Mouse (Mus musculus): ENCODE results near the gene Hip1.

DNA sequence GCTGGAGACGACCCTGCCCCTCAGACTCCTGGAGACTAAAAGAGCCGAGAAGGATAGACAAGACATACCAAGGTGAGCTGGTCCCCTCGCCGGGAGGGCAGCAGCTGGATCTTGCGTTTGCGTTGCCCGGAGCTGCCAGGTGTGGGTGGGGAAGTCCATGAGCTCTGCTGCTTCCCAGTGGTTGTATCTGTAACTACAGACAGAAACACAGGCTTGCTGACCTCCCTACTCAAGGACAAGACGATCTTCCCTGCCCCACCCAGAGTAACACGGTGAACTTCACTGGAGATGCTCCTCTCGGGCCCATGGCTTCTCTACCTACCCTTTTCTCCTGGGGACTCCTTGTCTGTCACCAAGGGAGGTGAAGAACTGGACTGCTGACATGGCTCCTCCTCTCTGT is 161.1 kb downstream of the Hip1 start:
- TF ChIP-seq POLR2A (IDR thresholded peaks at IDR 0.05; ENCODE audit: insufficient read depth, low read depth, low read length) (no peak), CTCF (IDR thresholded peaks at IDR 0.05) (no peak)

All from heart, adult 2 months (tissue).